Mouse (Mus musculus) hindbrain, embryonic 16.5 days (tissue): ENCODE results near the gene Cmah. TPM values are rescaled to one million over a fixed set of nuclear protein-coding genes. Genes with fewer than 3 reads are reported as not detected.

Experiments
- ATAC-seq: fragments of 200-750 bp; cut with Nextera tagmentation; 2 replicates; pipeline ENCODE4 v1.8.0; 2017; ENCODE audit warnings: moderate TSS enrichment, moderate library complexity
- H3K27ac ChIP-seq: fragments of 300-500 bp; sonication (generic); 2 replicates; pipeline ENCODE4 v1.5.1; 2014; ENCODE audit warnings: low read depth, mild to moderate bottlenecking, control low read depth, low read length, moderate library complexity
- H3K27me3 ChIP-seq: fragments of 300-500 bp; sonication (generic); replicated peaks from 2 replicates; pipeline ENCODE4 v1.6.1; 2014; ENCODE audit warnings: low read length; ENCODE audit not compliant: control insufficient read depth, insufficient read depth
- H3K36me3 ChIP-seq: fragments of 300-500 bp; sonication (generic); 2 replicates; pipeline ENCODE4 v1.6.1; 2014; ENCODE audit warnings: mild to moderate bottlenecking, low read length, moderate library complexity, mixed read lengths; ENCODE audit not compliant: control insufficient read depth, insufficient read depth
- H3K4me1 ChIP-seq: fragments of 300-500 bp; sonication (generic); 2 replicates; pipeline ENCODE4 v1.6.1; 2014; ENCODE audit warnings: low read depth, low read length; ENCODE audit not compliant: control insufficient read depth, insufficient read depth
- H3K4me2 ChIP-seq: fragments of 300-500 bp; sonication (generic); 2 replicates; pipeline ENCODE4 v1.6.1; 2014; ENCODE audit warnings: mild to moderate bottlenecking, low read length, control low read depth, moderate library complexity
- H3K4me3 ChIP-seq: fragments of 300-500 bp; sonication (generic); 2 replicates; pipeline ENCODE4 v1.5.1; 2014; ENCODE audit warnings: mild to moderate bottlenecking, low read length, control low read depth, moderate library complexity
- H3K9ac ChIP-seq: fragments of 300-500 bp; sonication (generic); 2 replicates; pipeline ENCODE4 v1.6.1; 2014; ENCODE audit warnings: low read depth, mild to moderate bottlenecking, control low read depth, low read length, moderate library complexity
- H3K9me3 ChIP-seq: fragments of 300-500 bp; sonication (generic); 2 replicates; pipeline ENCODE4 v1.6.1; 2014; ENCODE audit warnings: mild to moderate bottlenecking, low read length, moderate library complexity; ENCODE audit not compliant: control insufficient read depth
- WGBS: fragments of 180-500 bp; shearing (Covaris S2); extraction: QIAGEN DNeasy Blood & Tissue Kit; methylation state at CpG from one replicate; pipeline ENCODE4 v1.1.7; 2014; 5-methylcytosine and 5-hydroxymethylcytosine counted together
- polyA plus RNA-seq: library from polyadenylated mRNA; unstranded; fragments of >200 nt; fragmentation: Nextera tagmentation; extraction: Ambion mirVana; gene quantifications from 2 replicates; pipeline ENCODE4 v1.2.1, GENCODE M21; 2015

Cmah gene
- polyA plus RNA-seq, 1 experiment from 2014 or later = 0.16 TPM

- no peaks in the 10 kb centered on the region for H3K36me3 ChIP-seq
- no peaks in the 10 kb centered on the region for H3K27me3 ChIP-seq
- H3K4me1 ChIP-seq = no peaks in the 10 kb centered on the region
- WGBS = 93% methylated on average over 4 of the region's 4 CpGs
- no peak overlapping the region for H3K9ac ChIP-seq
- H3K4me2 ChIP-seq = no peak overlapping the region
- H3K9me3 ChIP-seq = no peaks in the 10 kb centered on the region
- H3K27ac ChIP-seq = no peak overlapping the region
- no peak for ATAC-seq
- no peak overlapping the region for H3K4me3 ChIP-seq
These were observed 161.4 kb downstream of the Cmah start for GRCm38 (mm10) chr13:24488526-24489070.

GRCm38 (mm10) chr13:24489515-24489914, 162.3 kb downstream of the Cmah start:
- WGBS = 94% methylated on average over 3 of the region's 3 CpGs
- H3K9me3 ChIP-seq = no peaks in the 10 kb centered on the region
- no peak overlapping the region for H3K4me3 ChIP-seq
- no peaks in the 10 kb centered on the region for H3K27me3 ChIP-seq
- H3K4me1 ChIP-seq = no peaks in the 10 kb centered on the region
- no peak overlapping the region for H3K4me2 ChIP-seq
- H3K27ac ChIP-seq = no peak overlapping the region
- H3K9ac ChIP-seq = no peak overlapping the region
- no peaks in the 10 kb centered on the region for H3K36me3 ChIP-seq
- no peak for ATAC-seq

GRCm38 (mm10) chr13:24490041-24490440, 162.8 kb downstream of the Cmah start:
- H3K4me3 ChIP-seq = no peak overlapping the region
- H3K4me1 ChIP-seq = no peaks in the 10 kb centered on the region
- ATAC-seq = no peak
- no peaks in the 10 kb centered on the region for H3K36me3 ChIP-seq
- H3K4me2 ChIP-seq = no peak overlapping the region
- H3K9me3 ChIP-seq = no peaks in the 10 kb centered on the region
- no peak overlapping the region for H3K27ac ChIP-seq
- no peak overlapping the region for H3K9ac ChIP-seq
- WGBS = 70% methylated on average over 3 of the region's 3 CpGs
- no peaks in the 10 kb centered on the region for H3K27me3 ChIP-seq

- Histone ChIP-seq H3K9me3 (no peaks in the 10 kb centered on the region), H3K4me2 (no peak overlapping the region), H3K36me3 (no peaks in the 10 kb centered on the region), H3K9ac (no peak overlapping the region), H3K4me3 (no peak overlapping the region), H3K27me3 (no peaks in the 10 kb centered on the region), H3K4me1 (no peaks in the 10 kb centered on the region), H3K27ac (no peak overlapping the region)
- no peak for ATAC-seq
- 73% methylated on average over 3 of the region's 3 CpGs for WGBS
These were observed 163.9 kb downstream of the Cmah start for GRCm38 (mm10) chr13:24491101-24491500.

- ATAC-seq = peak; percentile 60
These were observed 166.6 kb downstream of the Cmah start for GRCm38 (mm10) chr13:24493784-24494183.

GRCm38 (mm10) chr13:24496353-24496752, 169.1 kb downstream of the Cmah start:
- H3K4me3 ChIP-seq = no peak overlapping the region
- no peak overlapping the region for H3K4me2 ChIP-seq
- WGBS = 88% methylated on average over 5 of the region's 5 CpGs
- ATAC-seq = no peak
- H3K36me3 ChIP-seq = no peaks in the 10 kb centered on the region
- no peak overlapping the region for H3K27ac ChIP-seq
- H3K27me3 ChIP-seq = no peaks in the 10 kb centered on the region
- no peaks in the 10 kb centered on the region for H3K9me3 ChIP-seq
- H3K4me1 ChIP-seq = no peaks in the 10 kb centered on the region
- no peak overlapping the region for H3K9ac ChIP-seq

More at GRCm38 (mm10) chr13:24493784-24494183, 166.6 kb downstream of the Cmah start:
- H3K9ac ChIP-seq = no peak overlapping the region
- no peaks in the 10 kb centered on the region for H3K27me3 ChIP-seq
- H3K4me1 ChIP-seq = no peaks in the 10 kb centered on the region
- 90% methylated on average over 3 of the region's 3 CpGs for WGBS
- H3K9me3 ChIP-seq = no peaks in the 10 kb centered on the region
- no peak overlapping the region for H3K4me2 ChIP-seq
- H3K4me3 ChIP-seq = no peak overlapping the region
- H3K27ac ChIP-seq = no peak overlapping the region
- H3K36me3 ChIP-seq = no peaks in the 10 kb centered on the region

GRCm38 (mm10) chr13:24497001-24497400, 169.8 kb downstream of the Cmah start:
- H3K4me1 ChIP-seq = no peaks in the 10 kb centered on the region
- no peak for ATAC-seq
- no peak overlapping the region for H3K9ac ChIP-seq
- no peaks in the 10 kb centered on the region for H3K27me3 ChIP-seq
- no peak overlapping the region for H3K4me3 ChIP-seq
- no peak overlapping the region for H3K27ac ChIP-seq
- H3K9me3 ChIP-seq = no peaks in the 10 kb centered on the region
- H3K4me2 ChIP-seq = no peak overlapping the region
- H3K36me3 ChIP-seq = no peaks in the 10 kb centered on the region
- 82% methylated on average over 12 of the region's 12 CpGs for WGBS

- 85% methylated on average over 6 of the region's 6 CpGs for WGBS
- H3K4me3 ChIP-seq = no peak overlapping the region
- H3K4me1 ChIP-seq = no peaks in the 10 kb centered on the region
- H3K27me3 ChIP-seq = no peaks in the 10 kb centered on the region
- H3K4me2 ChIP-seq = no peak overlapping the region
- H3K36me3 ChIP-seq = no peaks in the 10 kb centered on the region
- H3K9me3 ChIP-seq = no peaks in the 10 kb centered on the region
- ATAC-seq = no peak
- H3K27ac ChIP-seq = no peak overlapping the region
- no peak overlapping the region for H3K9ac ChIP-seq
These were observed 171.1 kb downstream of the Cmah start for GRCm38 (mm10) chr13:24498342-24498741.

GRCm38 (mm10) chr13:24499505-24499904, 172.3 kb downstream of the Cmah start:
- no peaks in the 10 kb centered on the region for H3K9me3 ChIP-seq
- WGBS = 44% methylated on average over 3 of the region's 3 CpGs
- no peak overlapping the region for H3K9ac ChIP-seq
- H3K27me3 ChIP-seq = no peaks in the 10 kb centered on the region
- no peaks in the 10 kb centered on the region for H3K4me1 ChIP-seq
- peak; percentile 60; the same call in 1 of the 2 replicates for ATAC-seq
- no peaks in the 10 kb centered on the region for H3K36me3 ChIP-seq
- H3K27ac ChIP-seq = no peak overlapping the region
- H3K4me3 ChIP-seq = no peak overlapping the region
- H3K4me2 ChIP-seq = no peak overlapping the region
